In genomic region chr13:12341447-12341846, GRCm38 (mm10) we compare ENCODE assay signal across 11 mouse cellular contexts. TPM values are rescaled to one million over a fixed set of nuclear protein-coding genes. Genes with fewer than 3 reads are reported as not detected.
A peak's percentile ranks its signal among the peaks of the same experiment; 100 is the strongest.
DNase-seq lines count a peak whose midpoint lies in the region; ATAC-seq lines count a peak whose summit lies in the region.
"Had no signal": no experiment of that assay in that cellular context is flagged by ENCODE, and none has a peak within 500 bp of the region (broad histone marks: within the 10 kb centered on the region; RNA-seq: fewer than 3 reads in every experiment).

No protein-coding gene starts in this region.

- no peak for ATAC-seq in heart, embryonic 14.5 days (ENCODE audit: insufficient number of reproducible peaks, insufficient read depth, low FRiP score, low read depth)
- ATAC-seq in liver, embryonic 12.5 days, result no peak
- ATAC-seq in liver, embryonic 11.5 days (replicated peaks; ENCODE audit: low FRiP score), result no peak
- peak; percentile 32 for ATAC-seq in megakaryocyte progenitor cell, adult 5-6 weeks (replicated peaks; ENCODE audit: poor library complexity)

- WGBS in heart, embryonic 14.5 days, result 49% methylated on average over 6 of the region's 6 CpGs
- WGBS in heart, embryonic 10.5 days, result 60% methylated on average over 6 of the region's 6 CpGs
- 20% methylated on average over 6 of the region's 6 CpGs for WGBS in liver, embryonic 12.5 days (ENCODE audit: insufficient replicate concordance)
- 31% methylated on average over 6 of the region's 6 CpGs for WGBS in liver, embryonic 11.5 days

- H3K27ac ChIP-seq in heart, embryonic 14.5 days (replicated peaks in 1 of 2; ENCODE audit: control insufficient read depth in 1 of 2, insufficient read depth in 1 of 2, low read depth in 2 of 2, low read length in 2 of 2), result no peak overlapping the region; a peak in 1 of 4 replicates
- no peak overlapping the region for H3K27ac ChIP-seq in heart, embryonic 10.5 days
- no peak overlapping the region for H3K27ac ChIP-seq in liver, embryonic 12.5 days
- H3K27ac ChIP-seq in liver, embryonic 11.5 days (ENCODE audit: low read depth, low read length), result no peak overlapping the region
- H3K27ac ChIP-seq: neural tube, embryonic 12.5 days had no signal

- H3K9me3 ChIP-seq in heart, embryonic 14.5 days (ENCODE audit: control insufficient read depth, low read length), result no peaks in the 10 kb centered on the region
- no peaks in the 10 kb centered on the region for H3K9me3 ChIP-seq in heart, embryonic 10.5 days
- H3K9me3 ChIP-seq in liver, embryonic 12.5 days (replicated peaks), result no peaks in the 10 kb centered on the region
- H3K9me3 ChIP-seq in liver, embryonic 11.5 days (ENCODE audit: control insufficient read depth, low read length), result no peaks in the 10 kb centered on the region
- H3K9me3 ChIP-seq: forebrain, embryonic 10.5 days; neural tube, embryonic 12.5 days had no signal

- no peaks in the 10 kb centered on the region for H3K27me3 ChIP-seq in heart, embryonic 14.5 days (ENCODE audit: control insufficient read depth, insufficient read depth, low read length)
- H3K27me3 ChIP-seq in heart, embryonic 10.5 days (ENCODE audit: insufficient read depth, poor library complexity, severe bottlenecking), result no peaks in the 10 kb centered on the region
- peaks cover 31% of the 10 kb centered on the region for H3K27me3 ChIP-seq in liver, embryonic 12.5 days (replicated peaks)
- H3K27me3 ChIP-seq in liver, embryonic 11.5 days (replicated peaks; ENCODE audit: control insufficient read depth, insufficient read depth, low read length), result peaks cover 4% of the 10 kb centered on the region; the same call in 1 of the 2 replicates
- H3K27me3 ChIP-seq: neural tube, embryonic 12.5 days had no signal

- H3K4me3 ChIP-seq in heart, embryonic 14.5 days (ENCODE audit: control insufficient read depth in 1 of 2, insufficient read depth in 1 of 2, low read depth in 1 of 2, low read length in 2 of 2), result no peak overlapping the region
- no peak overlapping the region for H3K4me3 ChIP-seq in heart, embryonic 10.5 days
- H3K4me3 ChIP-seq in liver, embryonic 12.5 days, result no peak overlapping the region
- H3K4me3 ChIP-seq in liver, embryonic 11.5 days (ENCODE audit: low read depth, low read length), result no peak overlapping the region

- peaks cover 6% of the 10 kb centered on the region for H3K36me3 ChIP-seq in heart, embryonic 14.5 days (ENCODE audit: control insufficient read depth, insufficient read depth, low read length)
- no peaks in the 10 kb centered on the region for H3K36me3 ChIP-seq in heart, embryonic 10.5 days
- H3K36me3 ChIP-seq in liver, embryonic 12.5 days, result no peaks in the 10 kb centered on the region
- no peaks in the 10 kb centered on the region for H3K36me3 ChIP-seq in liver, embryonic 11.5 days (ENCODE audit: control insufficient read depth, insufficient read depth, low read length)
- H3K36me3 ChIP-seq: forebrain, embryonic 10.5 days; neural tube, embryonic 12.5 days had no signal

- DNase-seq in heart, embryonic 10.5 days (ENCODE audit: low spot score), result no peak
- no peak for DNase-seq in liver, embryonic 11.5 days (ENCODE audit: low spot score)
- peak; percentile 13 for DNase-seq in gonadal fat pad, adult 2 months (ENCODE audit: low read depth)
- DNase-seq in layer of hippocampus, adult 8-10 months (ENCODE audit: low spot score in 2 of 2), result no peak
- DNase-seq: thymus, postnatal 4 days had no signal

- H3K9ac ChIP-seq in heart, embryonic 14.5 days (ENCODE audit: low read length), result no peak overlapping the region
- no peak overlapping the region for H3K9ac ChIP-seq in liver, embryonic 12.5 days
- H3K9ac ChIP-seq in liver, embryonic 11.5 days (ENCODE audit: low read depth, low read length), result no peak overlapping the region

- H3K4me1 ChIP-seq in heart, embryonic 14.5 days (ENCODE audit: control insufficient read depth in 2 of 2, insufficient read depth in 2 of 2, low read length in 2 of 2), result no peaks in the 10 kb centered on the region
- H3K4me1 ChIP-seq in heart, embryonic 10.5 days, result peaks cover 17% of the 10 kb centered on the region
- peaks cover 10% of the 10 kb centered on the region for H3K4me1 ChIP-seq in liver, embryonic 12.5 days
- H3K4me1 ChIP-seq in liver, embryonic 11.5 days (replicated peaks; ENCODE audit: control insufficient read depth, insufficient read depth, low read length), result no peaks in the 10 kb centered on the region; the same call in 1 of the 2 replicates
- H3K4me1 ChIP-seq: neural tube, embryonic 12.5 days had no signal

- peak overlapping the region; percentile 81 for H3K4me2 ChIP-seq in heart, embryonic 14.5 days (ENCODE audit: low read length)
- 0 out of 2 replicates have a peak overlapping the region, but pooled peaks have one; percentile 57 for H3K4me2 ChIP-seq in liver, embryonic 12.5 days
- no peak overlapping the region for H3K4me2 ChIP-seq in liver, embryonic 11.5 days

RNA-seq across cellular contexts. Expression of gene Actn2, which starts 0.9 kb away (rescaled TPM):
- 1,376 and 1,533 TPM in 2 replicates for polyA plus RNA-seq in heart, embryonic 14.5 days (2014; fragmentation: Nextera tagmentation; extraction: Ambion mirVana)
- polyA plus RNA-seq in heart, embryonic 10.5 days (2016; fragmentation: Nextera tagmentation; extraction: Ambion mirVana), result 647 and 1,387 TPM in 2 replicates
- polyA plus RNA-seq in liver, embryonic 12.5 days (2016; fragmentation: Nextera tagmentation; extraction: Ambion mirVana), result 1.7 and 4.0 TPM in 2 replicates
- 2.0 and 7.2 TPM in 2 replicates for polyA plus RNA-seq in liver, embryonic 11.5 days (2014; fragmentation: Nextera tagmentation; extraction: Ambion mirVana)
- polyA plus RNA-seq in gonadal fat pad, adult 2 months (2012; rRNA removed), result 0.62 and 1.5 TPM in 2 replicates
- total RNA-seq in megakaryocyte progenitor cell, adult 5-6 weeks (2015), result 0.10 and 0.20 TPM in 2 replicates
- not detected in 2 replicates for total RNA-seq in megakaryocyte progenitor cell, adult 5-6 weeks (2017)
- total RNA-seq in layer of hippocampus, adult 8-10 months (2022), result 10 to 100 TPM; 16.4 to 19.6 (median 17.7) TPM
- total RNA-seq: megakaryocyte-erythroid progenitor cell, adult 5-6 weeks had no signal

RNA-seq across cellular contexts. Expression of gene Heatr1, which starts 53.4 kb away (rescaled TPM):
- polyA plus RNA-seq in heart, embryonic 14.5 days (2014; fragmentation: Nextera tagmentation; extraction: Ambion mirVana), result 9.9 and 12.0 TPM in 2 replicates
- polyA plus RNA-seq in heart, embryonic 10.5 days (2016; fragmentation: Nextera tagmentation; extraction: Ambion mirVana), result 21.1 and 25.7 TPM in 2 replicates
- polyA plus RNA-seq in liver, embryonic 12.5 days (2016; fragmentation: Nextera tagmentation; extraction: Ambion mirVana), result 30.3 and 33.1 TPM in 2 replicates
- polyA plus RNA-seq in liver, embryonic 11.5 days (2014; fragmentation: Nextera tagmentation; extraction: Ambion mirVana), result 48.8 and 56.7 TPM in 2 replicates
- 20.9 and 22.6 TPM in 2 replicates for polyA plus RNA-seq in gonadal fat pad, adult 2 months (2012; rRNA removed)
- total RNA-seq in megakaryocyte progenitor cell, adult 5-6 weeks (2015), result 58.0 and 62.3 TPM in 2 replicates
- 103 and 121 TPM in 2 replicates for total RNA-seq in megakaryocyte progenitor cell, adult 5-6 weeks (2017)
- 10 to 100 TPM; 26.6 to 32.4 (median 28.3) TPM for total RNA-seq in layer of hippocampus, adult 8-10 months (2022)

Comparison
In these comparisons a context has a peak if more than half of its experiments do, and no peak if none do; other contexts are left out.
1. RNA of gene Actn2, which starts 0.9 kb away (polyA plus RNA-seq): 1,376 to 1,533 TPM in heart, embryonic 14.5 days and 647 to 1,387 TPM in heart, embryonic 10.5 days; 2.0 to 7.2 TPM in liver, embryonic 11.5 days, 1.7 to 4.0 TPM in liver, embryonic 12.5 days and 0.62 to 1.5 TPM in gonadal fat pad, adult 2 months; every median in the first group is over 10 times any median in the second.